Mouse (Mus musculus) intestine, postnatal 0 days (tissue): ENCODE results near the gene Rab3b. TPM values are rescaled to one million over a fixed set of nuclear protein-coding genes. Genes with fewer than 3 reads are reported as not detected.

Experiments
- ATAC-seq: fragments of 200-750 bp; cut with Nextera tagmentation; 2 replicates; pipeline ENCODE4 v1.8.0; 2017; ENCODE audit warnings: mild to moderate bottlenecking, moderate TSS enrichment, moderate library complexity
- H3K27ac ChIP-seq: fragments of 300-500 bp; sonication (generic); 2 replicates; pipeline ENCODE4 v1.5.1; 2014; ENCODE audit warnings: mild to moderate bottlenecking, low read depth, low read length, moderate library complexity
- H3K27me3 ChIP-seq: fragments of 300-500 bp; sonication (generic); replicated peaks from 2 replicates; pipeline ENCODE4 v1.6.1; 2014; ENCODE audit warnings: low read length, mixed read lengths; ENCODE audit not compliant: control insufficient read depth, insufficient read depth
- H3K36me3 ChIP-seq: fragments of 300-500 bp; sonication (generic); 2 replicates; pipeline ENCODE4 v1.6.1; 2014; ENCODE audit warnings: mild to moderate bottlenecking, moderate library complexity; ENCODE audit not compliant: control insufficient read depth, insufficient read depth
- H3K4me1 ChIP-seq: fragments of 300-500 bp; sonication (generic); replicated peaks from 2 replicates; pipeline ENCODE4 v1.6.1; 2014; ENCODE audit warnings: antibody characterized with exemption, low read length, mixed read lengths; ENCODE audit not compliant: control insufficient read depth, insufficient read depth
- H3K4me2 ChIP-seq: fragments of 300-500 bp; sonication (generic); replicated peaks from 2 replicates; pipeline ENCODE4 v1.6.1; 2014; ENCODE audit warnings: low read depth, mild to moderate bottlenecking, moderate library complexity
- H3K4me3 ChIP-seq: fragments of 300-500 bp; sonication (generic); 2 replicates; pipeline ENCODE4 v1.5.1; 2014; ENCODE audit warnings: low read depth, low read length
- H3K9ac ChIP-seq: fragments of 300-500 bp; sonication (generic); 2 replicates; pipeline ENCODE4 v1.6.1; 2014; ENCODE audit warnings: mild to moderate bottlenecking, low read depth, low read length
- H3K9me3 ChIP-seq: fragments of 300-500 bp; sonication (generic); 2 replicates; pipeline ENCODE4 v1.6.1; 2016; ENCODE audit warnings: mixed run types; ENCODE audit not compliant: control insufficient read depth
- CTCF ChIP-seq: sonication (generic); IDR thresholded peaks from 2 replicates; pipeline ENCODE4 v1.5.1; 2016; ENCODE audit warnings: low read depth, mild to moderate bottlenecking, control low read depth, antibody characterized with exemption, moderate library complexity
- WGBS: fragments of 180-500 bp; shearing (Covaris S2); extraction: QIAGEN DNeasy Blood & Tissue Kit; methylation state at CpG from one replicate; pipeline ENCODE4 v1.1.7; 2014; 5-methylcytosine and 5-hydroxymethylcytosine counted together
- polyA plus RNA-seq: library from polyadenylated mRNA; unstranded; fragments of >200 nt; fragmentation: Nextera tagmentation; extraction: Ambion mirVana; gene quantifications from 2 replicates; pipeline ENCODE4 v1.2.1, GENCODE M21; 2015

The Rab3b gene
- polyA plus RNA-seq, 1 experiment from 2014 or later, result 12.7 TPM

- Histone ChIP-seq H3K4me3 (peak overlapping the region; percentile 99), H3K9me3 (no peaks in the 10 kb centered on the region), H3K27me3 (no peaks in the 10 kb centered on the region), H3K4me2 (peak overlapping the region; percentile 73), H3K4me1 (no peaks in the 10 kb centered on the region), H3K9ac (peak overlapping the region; percentile 96), H3K27ac (peak overlapping the region; percentile 91), H3K36me3 (peaks cover 5% of the 10 kb centered on the region; the same call in 1 of the 2 replicates)
- no peak; the same call in 1 of the 2 replicates for TF ChIP-seq CTCF
- ATAC-seq, result no peak
- WGBS, result under 1% methylated on average over 15 of the region's 15 CpGs
These were observed 43.9 kb upstream of the Rab3b start for GRCm38 (mm10) chr4:108834971-108835311.

DNA sequence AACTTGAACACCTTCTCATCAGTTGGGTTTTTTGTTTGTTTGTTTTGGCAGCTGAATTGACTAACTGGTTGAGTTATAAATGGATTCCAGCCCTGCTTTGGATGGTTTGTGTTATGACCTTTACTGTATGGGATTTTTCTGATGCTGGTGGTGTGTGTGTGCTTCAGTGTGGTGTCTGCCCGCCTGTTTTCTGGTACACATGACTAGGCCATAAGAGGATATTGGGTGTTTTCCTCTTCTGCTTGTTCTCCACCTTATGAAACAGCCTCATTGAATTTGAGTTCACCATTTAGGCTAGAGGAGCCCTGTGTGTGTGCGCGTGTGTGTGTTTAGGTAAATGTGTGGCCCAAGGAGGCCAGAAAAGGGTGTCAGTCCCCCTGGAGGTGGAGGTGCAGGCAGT is 43.4 kb upstream of the Rab3b start:
- Histone ChIP-seq H3K4me2 (peak overlapping the region; percentile 73), H3K27me3 (no peaks in the 10 kb centered on the region), H3K27ac (peak overlapping the region; percentile 91; the same call in 1 of the 2 replicates), H3K9me3 (no peaks in the 10 kb centered on the region), H3K9ac (peak overlapping the region; percentile 96; the same call in 1 of the 2 replicates), H3K36me3 (no peaks in the 10 kb centered on the region), H3K4me1 (no peaks in the 10 kb centered on the region), H3K4me3 (peak overlapping the region; percentile 99)
- no peak for TF ChIP-seq CTCF
- no peak for ATAC-seq
- 35% methylated on average over 3 of the region's 3 CpGs for WGBS

- H3K4me1 ChIP-seq, result no peaks in the 10 kb centered on the region
- no peak overlapping the region for H3K9ac ChIP-seq
- 74% methylated on average over 4 of the region's 4 CpGs for WGBS
- ATAC-seq, result no peak
- H3K27ac ChIP-seq, result no peak overlapping the region
- H3K4me2 ChIP-seq, result no peak overlapping the region
- TF ChIP-seq CTCF, result no peak
- no peaks in the 10 kb centered on the region for H3K9me3 ChIP-seq
- no peaks in the 10 kb centered on the region for H3K27me3 ChIP-seq
- no peaks in the 10 kb centered on the region for H3K36me3 ChIP-seq
- no peak overlapping the region for H3K4me3 ChIP-seq
These were observed 40.8 kb upstream of the Rab3b start for GRCm38 (mm10) chr4:108838031-108838430.

DNA sequence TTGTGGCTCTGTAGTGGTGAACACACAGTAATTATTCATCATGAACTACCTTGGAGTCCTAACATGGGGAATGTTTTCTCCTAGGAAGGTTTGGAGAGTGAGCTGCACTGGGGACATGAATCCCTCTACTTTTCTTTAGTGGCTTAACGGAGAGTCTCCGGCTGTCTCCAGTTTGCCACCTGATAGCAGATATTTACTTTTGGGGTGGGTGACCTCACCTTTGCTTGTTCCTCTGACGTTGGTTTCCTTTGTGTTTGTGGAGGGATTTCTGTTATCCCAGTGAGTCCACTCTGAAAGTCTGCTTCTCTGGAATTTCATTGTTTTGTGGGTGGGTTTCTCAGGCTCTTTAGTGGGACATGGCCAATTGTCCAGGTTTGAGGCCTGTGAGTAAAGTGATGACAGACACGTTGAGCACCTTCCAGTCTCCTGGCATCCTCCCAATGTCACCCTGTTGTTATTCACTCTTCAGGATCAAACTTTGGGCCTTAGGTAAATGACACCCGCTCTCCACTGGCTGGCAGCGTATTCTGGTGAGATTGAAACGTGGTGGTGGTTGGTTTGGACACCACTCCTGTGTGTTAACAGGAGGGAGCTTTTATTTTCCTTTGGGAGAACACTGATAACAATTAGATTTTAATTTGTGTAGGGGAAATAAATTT is 36.8 kb upstream of the Rab3b start:
- no peak for ATAC-seq
- Histone ChIP-seq H3K9ac (no peak overlapping the region), H3K4me3 (no peak overlapping the region), H3K36me3 (no peaks in the 10 kb centered on the region), H3K27ac (no peak overlapping the region), H3K4me2 (no peak overlapping the region), H3K9me3 (no peaks in the 10 kb centered on the region), H3K27me3 (no peaks in the 10 kb centered on the region), H3K4me1 (no peaks in the 10 kb centered on the region)
- WGBS, result 49% methylated on average over 7 of the region's 7 CpGs
- no peak for TF ChIP-seq CTCF

GRCm38 (mm10) chr4:108843336-108843735 is 35.5 kb upstream of the Rab3b start:
- H3K9me3 ChIP-seq, result no peaks in the 10 kb centered on the region
- H3K4me2 ChIP-seq, result no peak overlapping the region
- H3K4me3 ChIP-seq, result no peak overlapping the region
- ATAC-seq, result no peak
- H3K4me1 ChIP-seq, result no peaks in the 10 kb centered on the region
- H3K36me3 ChIP-seq, result no peaks in the 10 kb centered on the region
- no peak overlapping the region for H3K27ac ChIP-seq
- no peak for TF ChIP-seq CTCF
- H3K9ac ChIP-seq, result no peak overlapping the region
- H3K27me3 ChIP-seq, result no peaks in the 10 kb centered on the region

- 63% methylated on average over 5 of the region's 5 CpGs for WGBS
- TF ChIP-seq CTCF, result no peak
- H3K4me1 ChIP-seq, result 0 out of 2 replicates have a peak, but pooled peaks cover 5% of the 10 kb centered on the region
These were observed 32.9 kb upstream of the Rab3b start for GRCm38 (mm10) chr4:108845824-108846569.

More at GRCm38 (mm10) chr4:108845824-108846569, 32.9 kb upstream of the Rab3b start:
- Histone ChIP-seq H3K9me3 (no peaks in the 10 kb centered on the region), H3K27me3 (no peaks in the 10 kb centered on the region), H3K9ac (no peak overlapping the region), H3K36me3 (no peaks in the 10 kb centered on the region; the same call in 1 of the 2 replicates), H3K27ac (no peak overlapping the region), H3K4me3 (no peak overlapping the region), H3K4me2 (no peak overlapping the region)
- no peak for ATAC-seq
